Mouse (Mus musculus) gastrocnemius, adult 2 months (tissue): ENCODE measurements around the gene Gm37240. TPM values are rescaled to one million over a fixed set of nuclear protein-coding genes. Genes with fewer than 3 reads are reported as not detected.

ENCODE experiments used
- DNase-seq: peaks from one replicate; pipeline ENCODE4 v3.0.0; 2022
- H3K27ac ChIP-seq: fragments of 200-600 bp; 2 replicates; pipeline ENCODE4 v1.8.1; 2022; ENCODE audit warnings: mild to moderate bottlenecking
- H3K4me3 ChIP-seq: fragments of 200-600 bp; 2 replicates; pipeline ENCODE4 v1.8.1; 2022; ENCODE audit warnings: mild to moderate bottlenecking, moderate library complexity
- CTCF ChIP-seq: fragments of 200-600 bp; IDR thresholded peaks from 2 replicates; pipeline ENCODE4 v1.8.1; 2022; ENCODE audit warnings: antibody characterized with exemption, mild to moderate bottlenecking, moderate library complexity
- intact Hi-C: fragments of 180-260 bp; cut with DNase I; formaldehyde crosslinking; loops from one replicate; pipeline ENCODE4 v1.15.1; 2025
- total RNA-seq, 2 experiments: library from RNA; stranded (reverse); gene quantifications; 2 replicates each; pipeline ENCODE4 v1.2.3; 2021

The Gm37240 gene
- total RNA-seq, 2 experiments from 2014 or later, result 34.5 to 37.4 TPM

- TF ChIP-seq CTCF, result no peak
- intact Hi-C loops, result loop anchor here (10.0 kb wide), 1 partner anchor 116 kb away; no protein-coding TSS in a partner anchor
- H3K27ac ChIP-seq, result no peak overlapping the region
- DNase-seq, result no peak
- H3K4me3 ChIP-seq, result no peak overlapping the region
Measured at GRCm38 (mm10) chr3:84810803-84811202, 1076.5 kb downstream of the Gm37240 start.

- no peak for DNase-seq
- intact Hi-C loops, result no loop called here
- Histone ChIP-seq H3K4me3 (no peak overlapping the region), H3K27ac (no peak overlapping the region)
- no peak for TF ChIP-seq CTCF
Measured at GRCm38 (mm10) chr3:84808906-84809305, 1078.4 kb downstream of the Gm37240 start.

GRCm38 (mm10) chr3:84807826-84808225 is 1079.5 kb downstream of the Gm37240 start:
- intact Hi-C loops, result no loop called here
- DNase-seq, result no peak
- no peak overlapping the region for H3K27ac ChIP-seq
- TF ChIP-seq CTCF, result no peak
- H3K4me3 ChIP-seq, result no peak overlapping the region

GRCm38 (mm10) chr3:84806206-84806605 is 1081.1 kb downstream of the Gm37240 start:
- DNase-seq, result no peak
- Histone ChIP-seq H3K4me3 (no peak overlapping the region), H3K27ac (no peak overlapping the region)
- no peak for TF ChIP-seq CTCF
- intact Hi-C loops, result no loop called here

- H3K27ac ChIP-seq, result no peak overlapping the region
- H3K4me3 ChIP-seq, result no peak overlapping the region
- no peak for TF ChIP-seq CTCF
- DNase-seq, result no peak
- intact Hi-C loops, result no loop called here
Measured at GRCm38 (mm10) chr3:84804036-84804435, 1083.3 kb downstream of the Gm37240 start.

- intact Hi-C loops, result no loop called here
- no peak overlapping the region for H3K4me3 ChIP-seq
- H3K27ac ChIP-seq, result no peak overlapping the region
- TF ChIP-seq CTCF, result no peak
- no peak for DNase-seq
Measured at GRCm38 (mm10) chr3:84787914-84788313, 1099.4 kb downstream of the Gm37240 start.

- DNase-seq, result no peak
- intact Hi-C loops, result no loop called here
- Histone ChIP-seq H3K4me3 (no peak overlapping the region), H3K27ac (no peak overlapping the region)
- no peak for TF ChIP-seq CTCF
Measured at GRCm38 (mm10) chr3:84776084-84776483, 1111.2 kb downstream of the Gm37240 start.

- TF ChIP-seq CTCF, result no peak
- no peak overlapping the region for H3K27ac ChIP-seq
- DNase-seq, result no peak
- no peak overlapping the region for H3K4me3 ChIP-seq
- intact Hi-C loops, result no loop called here
Measured at GRCm38 (mm10) chr3:84775577-84775976, 1111.7 kb downstream of the Gm37240 start.

GRCm38 (mm10) chr3:84775067-84775423 is 1112.3 kb downstream of the Gm37240 start:
- TF ChIP-seq CTCF, result no peak
- intact Hi-C loops, result no loop called here
- H3K27ac ChIP-seq, result no peak overlapping the region

GRCm38 (mm10) chr3:84774246-84775066 is 1112.9 kb downstream of the Gm37240 start:
- Histone ChIP-seq H3K4me3 (no peak overlapping the region), H3K27ac (no peak overlapping the region)
- intact Hi-C loops, result no loop called here
- no peak for TF ChIP-seq CTCF
- no peak for DNase-seq

More at GRCm38 (mm10) chr3:84775067-84775423, 1112.3 kb downstream of the Gm37240 start:
- no peak for DNase-seq
- H3K4me3 ChIP-seq, result no peak overlapping the region

GRCm38 (mm10) chr3:84771980-84772379 is 1115.3 kb downstream of the Gm37240 start:
- no peak for DNase-seq
- no peak overlapping the region for H3K27ac ChIP-seq
- no peak for TF ChIP-seq CTCF
- intact Hi-C loops, result no loop called here
- no peak overlapping the region for H3K4me3 ChIP-seq

- no peak for TF ChIP-seq CTCF
- no peak for DNase-seq
- no peak overlapping the region for H3K27ac ChIP-seq
- H3K4me3 ChIP-seq, result no peak overlapping the region
- intact Hi-C loops, result no loop called here
Measured at GRCm38 (mm10) chr3:84770518-84770917, 1116.8 kb downstream of the Gm37240 start.

- Histone ChIP-seq H3K27ac (no peak overlapping the region), H3K4me3 (no peak overlapping the region)
- no peak for DNase-seq
- no peak for TF ChIP-seq CTCF
- intact Hi-C loops, result no loop called here
Measured at GRCm38 (mm10) chr3:84769411-84769810, 1117.9 kb downstream of the Gm37240 start.

GRCm38 (mm10) chr3:84768940-84769339 is 1118.4 kb downstream of the Gm37240 start:
- no peak overlapping the region for H3K27ac ChIP-seq
- TF ChIP-seq CTCF, result no peak
- H3K4me3 ChIP-seq, result no peak overlapping the region
- intact Hi-C loops, result no loop called here
- no peak for DNase-seq
